Mouse (Mus musculus) heart, postnatal 14 days (tissue): ENCODE measurements at regions not wholly inside any gene's neighbourhood (a gene's known extent, or its start where the extent isn't known, plus 50 kb on each side); places are given as distances from the start of the nearest gene placed in this dataset.

Experiments
- DNase-seq, 2 experiments: peaks; one replicate each; pipeline ENCODE4 v3.0.0; 2021 to 2022
- intact Hi-C: fragments of 180-260 bp; cut with DNase I; formaldehyde crosslinking; loops from one replicate; pipeline ENCODE4 v1.15.1; 2025

DNA sequence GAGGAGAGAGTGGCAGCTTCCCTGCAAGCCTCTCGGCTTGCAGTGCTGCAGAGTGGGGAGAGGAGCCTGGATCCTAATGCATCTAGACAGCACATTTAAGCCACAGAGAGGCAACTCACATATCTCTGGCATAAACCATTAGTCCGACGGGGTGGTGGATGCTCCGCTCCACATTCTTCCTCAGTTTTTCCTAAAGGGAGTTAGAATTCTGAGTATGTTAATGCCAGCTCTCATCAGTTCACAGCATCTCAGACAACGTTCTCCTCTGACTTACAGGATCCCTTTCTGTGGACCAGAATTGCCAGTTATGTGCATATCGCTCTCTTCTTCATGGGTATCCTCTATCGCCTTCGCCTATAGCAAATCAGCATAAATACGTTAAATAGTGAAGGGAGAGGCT, 313.4 kb downstream of the Med10 start:
- DNase-seq, result no peak
- intact Hi-C loops, result no loop called here

DNA sequence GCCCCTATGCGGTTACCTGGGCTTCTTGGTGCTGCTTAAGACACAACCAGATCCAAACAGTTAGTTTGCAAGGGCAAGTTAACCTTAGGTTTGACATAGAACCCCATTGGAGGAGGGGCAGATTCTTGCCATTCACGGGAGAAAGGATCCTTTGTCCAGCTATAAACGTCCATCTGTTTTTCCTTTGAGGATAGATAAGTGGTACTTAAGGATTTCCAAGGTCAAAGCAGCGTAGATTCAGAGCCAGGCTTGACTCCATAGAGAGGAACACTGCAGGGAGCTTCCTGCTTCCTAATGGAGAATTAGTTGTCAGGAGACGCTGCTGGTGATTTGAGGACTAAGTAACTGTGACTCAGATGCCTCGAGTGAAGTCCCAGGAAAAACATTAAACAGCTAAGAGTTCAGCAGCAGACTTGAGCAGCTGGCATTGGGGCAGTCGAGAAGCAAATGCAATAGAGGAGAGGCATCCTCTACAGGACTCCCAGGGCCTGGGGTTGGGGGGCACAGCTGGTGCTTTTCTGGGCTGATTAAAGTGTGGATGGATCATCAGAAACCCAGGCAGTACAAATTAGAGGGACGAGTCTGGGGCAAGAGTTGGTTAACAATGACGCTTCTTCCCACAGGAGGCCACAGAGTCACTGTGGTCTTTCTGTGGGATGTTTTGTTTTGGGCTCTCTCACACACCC, 322.8 kb downstream of the Med10 start:
- DNase-seq, result no peak
- intact Hi-C loops, result no loop called here

DNA sequence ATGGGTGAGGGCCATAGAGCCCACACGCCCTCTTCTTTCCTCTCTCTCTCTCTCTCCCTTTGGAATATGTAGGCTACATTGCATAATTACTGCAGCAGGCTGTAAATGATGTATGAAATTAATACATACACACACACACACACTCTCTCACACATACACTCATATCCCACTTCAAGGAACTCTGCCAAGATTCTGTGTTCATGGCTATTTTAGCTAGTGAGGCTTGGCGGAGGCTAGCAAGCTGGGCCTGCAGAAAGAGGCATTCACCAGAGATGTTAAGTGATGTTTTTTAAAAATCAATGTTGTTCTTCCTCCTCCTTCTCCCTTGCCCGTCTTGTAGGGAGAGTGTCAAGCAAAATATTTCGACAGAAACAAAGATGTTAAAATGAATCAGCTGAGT, 325.1 kb downstream of the Med10 start:
- intact Hi-C loops, result no loop called here
- DNase-seq, result no peak

DNA sequence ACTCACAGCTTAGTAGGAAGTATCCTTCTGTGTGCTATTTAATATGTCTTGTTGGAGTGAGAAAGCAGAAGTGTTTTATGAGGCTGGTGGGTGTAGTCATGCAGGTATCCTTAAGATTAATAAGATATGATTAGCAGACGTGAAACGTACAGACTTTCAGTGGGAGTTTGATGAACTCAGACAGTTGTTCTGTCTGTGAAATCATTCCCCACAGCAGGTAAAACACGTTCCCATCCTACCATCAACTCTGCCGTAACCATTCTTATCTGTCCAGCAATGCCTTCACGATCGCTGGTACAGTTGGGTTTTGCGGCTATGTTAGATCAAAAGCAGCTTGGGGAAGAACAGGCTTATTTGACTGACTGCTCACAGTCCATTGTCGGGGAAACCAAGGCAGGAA, 332.3 kb downstream of the Med10 start:
- intact Hi-C loops, result no loop called here
- DNase-seq, result no peak

DNA sequence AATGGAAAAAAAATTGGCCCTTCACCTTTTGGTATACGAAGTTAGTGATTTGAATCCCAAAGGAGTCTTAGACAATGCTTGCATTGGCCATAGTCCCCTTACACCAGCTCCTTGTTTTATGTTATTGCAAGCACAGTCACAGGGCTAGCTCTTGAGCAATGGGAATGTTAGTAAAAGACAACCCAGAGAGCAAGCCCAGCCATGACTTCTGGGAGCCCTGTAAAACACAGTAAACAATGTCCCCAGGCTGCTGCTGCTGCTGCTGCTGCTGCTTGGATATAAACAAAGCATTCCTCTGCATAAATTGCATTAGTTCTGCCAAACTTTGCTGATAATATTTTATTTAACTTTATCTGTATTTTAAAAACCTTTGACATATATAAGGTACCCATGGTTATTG, 334.0 kb downstream of the Med10 start:
- no peak for DNase-seq
- intact Hi-C loops, result no loop called here

DNA sequence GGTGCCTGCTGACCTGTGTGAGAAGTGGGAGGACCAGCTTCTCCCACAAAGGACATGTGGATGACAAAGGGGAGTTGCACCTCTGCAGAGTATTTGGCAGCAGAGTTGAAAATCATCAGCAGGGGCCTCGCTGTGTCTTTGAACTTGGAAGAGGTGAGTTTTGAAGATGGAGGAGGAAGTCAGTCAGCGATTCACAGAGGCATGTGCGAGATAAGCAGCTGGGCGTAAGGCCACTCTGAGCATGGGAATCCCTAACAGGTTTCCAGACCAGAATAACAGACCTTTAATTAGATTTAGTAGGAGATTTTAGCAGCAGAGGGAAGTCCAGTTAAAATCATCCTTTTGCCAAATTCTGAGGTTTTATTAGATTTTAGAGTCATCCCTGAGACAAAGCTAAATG, 342.3 kb downstream of the Med10 start:
- no peak for DNase-seq
- intact Hi-C loops, result no loop called here

DNA sequence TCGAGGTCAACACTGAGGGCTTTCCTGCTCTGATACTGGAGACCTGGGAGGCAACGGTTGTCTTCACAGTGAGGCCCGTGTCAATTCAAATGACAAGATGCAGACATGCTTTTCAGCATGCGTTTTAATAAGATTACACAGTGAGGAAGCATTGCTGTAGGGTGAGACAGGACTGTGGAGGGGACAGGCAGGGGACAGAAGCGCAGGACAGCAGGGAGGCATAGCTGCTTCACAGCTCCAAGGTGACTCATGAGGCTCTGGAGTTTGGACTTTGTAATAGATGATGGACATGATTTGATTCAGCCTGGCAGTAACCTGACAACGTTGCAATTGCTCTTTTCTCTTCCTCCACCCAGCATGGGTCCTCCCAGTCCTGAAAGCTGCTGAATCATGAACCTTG, 343.3 kb downstream of the Med10 start:
- intact Hi-C loops, result no loop called here
- DNase-seq, result no peak

DNA sequence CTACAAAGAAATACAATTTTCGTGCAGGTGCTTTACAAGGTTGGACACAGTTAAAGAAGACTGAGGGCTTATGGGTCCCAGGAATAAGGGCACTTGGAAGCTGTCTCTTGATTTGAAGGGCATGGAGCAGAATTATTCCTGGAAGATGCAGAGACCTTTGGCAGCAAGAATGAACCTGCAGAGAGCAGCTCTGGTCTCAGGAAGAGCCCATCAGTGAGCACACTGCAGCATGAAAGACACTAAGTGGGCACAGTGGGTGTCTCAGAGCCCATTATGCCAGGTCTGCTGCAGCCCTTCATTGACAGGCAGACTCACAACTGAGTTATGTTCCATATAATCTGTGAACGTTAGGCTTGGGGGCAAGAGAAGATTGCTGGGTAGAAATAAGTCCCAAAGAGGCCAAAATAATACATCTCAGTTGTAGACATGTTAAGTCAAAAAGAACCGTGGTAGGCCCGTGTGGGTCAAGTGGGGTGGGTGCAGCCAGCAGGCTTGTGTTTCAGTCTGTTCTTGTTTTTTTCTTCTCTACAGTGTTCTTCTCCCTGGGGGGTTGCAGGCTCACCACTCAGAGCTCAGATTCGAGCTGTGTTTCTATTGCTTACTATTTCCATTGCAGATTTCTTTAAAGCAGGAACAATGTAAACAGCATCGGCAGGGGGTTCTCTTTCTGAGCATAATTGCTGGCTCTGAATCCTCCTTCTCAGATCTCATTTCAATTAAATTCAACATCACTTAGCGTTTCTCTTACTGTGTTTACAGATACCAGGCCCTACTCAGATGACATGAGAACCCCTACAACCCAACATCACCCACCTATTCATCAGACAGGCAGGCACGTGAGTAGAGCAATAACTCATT, 347.1 kb downstream of the Med10 start:
- intact Hi-C loops, result no loop called here

DNA sequence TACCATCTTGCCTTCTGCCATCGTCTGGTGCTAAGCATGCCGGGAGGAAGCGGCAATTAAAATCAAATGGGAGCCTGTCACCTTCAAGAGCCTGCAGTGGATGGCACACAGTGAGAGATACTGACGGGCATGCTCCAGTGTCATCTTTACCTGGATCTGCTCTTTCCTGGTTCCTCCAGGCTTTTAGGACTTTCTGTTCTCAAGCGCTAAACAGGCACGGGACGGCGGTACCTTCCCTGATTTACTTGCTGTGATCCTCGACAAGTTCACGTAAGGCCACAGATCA, 347.6 kb downstream of the Med10 start:
- no peak for DNase-seq

More for the DNA sequence above, 347.1 kb downstream of the Med10 start:
- no peak for DNase-seq

DNA sequence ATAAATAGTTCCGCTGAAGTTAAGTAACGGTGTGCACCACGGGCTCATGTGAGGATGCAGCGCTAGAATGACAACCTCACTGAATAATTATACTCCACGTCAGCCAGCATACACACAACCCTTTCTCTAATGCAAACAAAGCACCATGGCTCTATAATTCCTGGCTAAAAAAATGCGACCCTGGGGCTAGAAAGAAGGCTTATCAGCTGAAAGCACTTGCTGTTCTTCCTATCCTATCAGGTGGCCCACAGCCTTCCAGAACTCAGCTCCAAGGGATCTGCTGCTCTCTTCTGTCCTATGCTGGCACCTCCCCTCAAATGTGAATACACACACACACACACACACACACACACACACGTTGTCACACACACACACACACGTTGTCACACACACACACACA, 350.9 kb downstream of the Med10 start:
- intact Hi-C loops, result no loop called here
- no peak for DNase-seq

More for the DNA sequence above, 347.6 kb downstream of the Med10 start:
- intact Hi-C loops, result no loop called here

DNA sequence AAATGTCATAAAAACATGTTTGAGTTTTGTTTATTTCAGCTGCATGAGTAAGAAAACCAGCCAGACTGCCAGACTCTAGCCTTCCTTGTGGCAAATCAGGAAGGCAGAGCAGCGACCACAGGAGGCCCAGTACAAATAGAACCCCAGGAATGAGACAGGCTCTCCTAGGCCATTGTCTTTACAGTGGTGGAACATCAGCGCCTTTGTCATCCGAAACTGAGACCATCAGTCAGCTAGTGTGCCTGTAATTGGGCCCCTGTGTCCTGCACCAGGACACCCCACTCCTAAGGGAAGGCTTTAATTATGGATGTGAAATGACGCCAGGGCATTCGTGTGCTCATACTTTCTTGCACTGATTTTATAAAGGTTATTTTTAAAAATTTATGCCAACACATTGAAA, 353.4 kb downstream of the Med10 start:
- intact Hi-C loops, result no loop called here
- DNase-seq, result no peak

DNA sequence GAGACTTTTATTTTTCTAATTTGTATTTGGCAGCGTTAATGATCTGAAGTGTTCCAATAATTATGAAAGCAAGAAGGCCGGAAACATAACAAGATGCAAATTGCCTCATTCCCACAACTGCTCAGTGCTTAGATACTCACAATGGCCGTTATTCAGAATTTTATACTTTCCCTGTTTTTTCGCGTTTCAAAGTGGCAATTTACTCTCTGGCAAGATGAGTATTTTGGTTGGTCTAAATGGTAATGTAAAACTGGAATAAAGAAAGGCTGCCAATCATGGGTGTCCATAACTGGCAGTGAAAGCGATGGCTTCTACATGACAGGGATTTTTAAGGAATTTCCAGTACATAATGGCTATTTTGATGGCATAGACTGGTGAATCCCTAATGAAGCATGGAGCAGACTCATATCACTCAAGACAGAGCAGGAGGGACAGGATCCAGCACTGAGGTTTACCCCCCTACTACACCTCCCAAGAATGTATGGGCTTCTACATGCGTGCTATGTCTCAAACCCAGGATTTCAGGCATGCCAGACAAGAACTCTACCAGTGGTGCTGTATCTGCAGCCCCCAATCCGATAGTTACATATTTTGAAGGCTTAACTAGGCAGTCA, 354.9 kb downstream of the Med10 start:
- DNase-seq, result no peak
- intact Hi-C loops, result no loop called here

DNA sequence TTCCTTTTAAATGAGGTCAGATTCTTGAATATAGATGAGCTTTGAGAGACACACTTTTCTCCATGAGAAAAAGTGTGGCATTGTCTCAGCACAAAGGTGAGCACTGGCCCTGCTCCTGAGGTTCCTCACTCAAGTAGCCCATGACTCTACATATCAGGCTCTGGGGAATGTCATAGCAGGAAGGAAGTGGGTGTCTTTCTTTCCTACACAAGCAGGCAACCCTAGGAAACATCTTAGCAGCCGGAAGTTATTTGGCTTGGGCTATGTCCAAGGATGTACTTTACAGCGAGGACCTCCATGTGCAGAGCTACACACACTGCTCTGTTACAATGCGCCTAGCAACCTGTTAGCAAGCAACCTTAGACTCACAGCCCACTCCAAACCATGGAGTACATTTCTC, 356.9 kb downstream of the Med10 start:
- intact Hi-C loops, result no loop called here
- DNase-seq, result no peak

DNA sequence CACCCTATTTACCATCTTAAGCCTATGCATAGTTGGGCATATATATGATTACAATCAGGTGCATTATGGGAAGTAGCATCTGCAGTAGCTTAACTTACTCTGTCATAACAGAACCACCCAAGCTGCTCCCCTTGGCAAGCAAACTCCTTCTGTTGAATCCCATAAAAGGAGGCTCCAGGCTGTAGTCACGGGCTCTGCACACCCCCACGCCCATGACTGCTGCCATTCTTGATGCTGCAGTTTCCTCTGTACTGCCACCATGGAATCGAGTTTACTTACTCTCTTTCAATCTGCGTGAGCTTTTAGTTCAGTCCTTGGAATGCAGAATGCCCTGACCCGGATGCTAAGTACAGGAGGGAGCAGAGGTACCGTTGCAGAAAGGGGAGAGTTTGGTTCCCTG, 357.4 kb downstream of the Med10 start:
- intact Hi-C loops, result no loop called here
- no peak for DNase-seq

DNA sequence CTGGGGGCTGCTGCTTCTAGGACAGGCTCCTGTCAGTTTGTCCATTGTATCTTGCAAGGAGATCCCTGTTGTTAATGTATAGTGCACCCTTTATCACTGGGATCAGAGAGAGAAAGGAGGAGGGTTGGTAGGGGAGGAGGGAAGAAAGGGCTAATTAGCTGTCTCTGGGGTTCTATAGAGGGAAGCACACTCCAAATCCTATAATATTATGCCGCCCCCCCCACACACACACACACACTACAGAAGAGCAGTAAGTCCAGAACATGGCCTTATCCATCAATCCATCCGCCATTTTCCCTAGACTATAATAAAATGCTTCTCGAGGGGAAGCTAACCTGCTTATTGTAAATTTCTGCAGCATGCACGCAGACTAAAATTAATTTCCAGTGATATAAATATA, 359.9 kb downstream of the Med10 start:
- intact Hi-C loops, result no loop called here
- no peak for DNase-seq

DNA sequence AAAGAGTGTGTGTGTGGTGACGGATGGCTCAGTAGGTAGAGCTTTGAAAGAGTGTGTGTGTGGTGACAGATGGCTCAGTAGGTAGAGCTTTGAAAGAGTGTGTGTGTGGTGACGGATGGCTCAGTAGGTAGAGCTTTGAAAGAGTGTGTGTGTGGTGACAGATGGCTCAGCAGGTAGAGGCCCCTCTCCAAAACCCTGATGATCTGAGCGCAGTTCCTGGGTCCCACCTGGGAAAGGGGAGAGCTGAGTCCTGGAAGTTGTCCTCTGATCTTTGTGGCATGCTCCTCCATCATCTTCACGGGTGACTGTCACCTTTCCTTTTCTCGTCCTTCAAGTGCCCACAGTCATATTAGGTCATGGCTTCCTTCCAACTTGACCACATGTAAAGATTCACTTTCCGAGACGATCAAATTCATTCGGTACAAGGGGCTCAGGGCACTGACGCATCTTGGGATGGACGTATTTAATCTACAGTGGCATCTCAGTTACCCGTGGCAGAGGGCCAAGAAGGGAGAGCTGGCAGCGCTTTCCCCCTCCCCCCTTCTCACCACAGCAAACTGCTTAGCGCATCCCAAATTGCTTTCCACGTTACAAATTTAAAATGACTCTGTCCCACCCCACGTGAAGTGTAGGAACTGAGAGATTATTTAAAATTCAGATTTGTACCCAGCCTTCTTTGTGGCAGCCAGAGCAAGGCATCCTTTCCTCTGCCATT, 363.5 kb downstream of the Med10 start:
- no peak for DNase-seq
- intact Hi-C loops, result no loop called here

DNA sequence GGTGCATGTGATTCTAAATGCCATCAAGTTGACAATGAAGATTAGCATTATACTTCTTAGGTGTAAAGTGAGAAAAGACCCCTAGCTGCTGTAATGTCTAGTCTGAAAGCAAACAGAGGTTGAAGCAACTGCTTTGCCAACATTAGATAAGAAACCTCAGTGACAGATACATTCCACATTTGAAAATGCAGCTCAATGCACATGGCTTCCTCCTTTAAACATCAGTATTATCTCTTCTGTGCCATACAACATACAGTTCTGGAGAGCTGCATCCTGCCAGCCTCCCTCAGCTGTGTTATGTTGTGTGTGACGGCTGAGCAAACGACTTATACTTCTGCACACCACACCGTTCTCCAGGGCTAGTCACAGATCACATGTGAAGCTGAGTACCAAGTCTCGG, 365.6 kb downstream of the Med10 start:
- DNase-seq, result no peak
- intact Hi-C loops, result no loop called here

DNA sequence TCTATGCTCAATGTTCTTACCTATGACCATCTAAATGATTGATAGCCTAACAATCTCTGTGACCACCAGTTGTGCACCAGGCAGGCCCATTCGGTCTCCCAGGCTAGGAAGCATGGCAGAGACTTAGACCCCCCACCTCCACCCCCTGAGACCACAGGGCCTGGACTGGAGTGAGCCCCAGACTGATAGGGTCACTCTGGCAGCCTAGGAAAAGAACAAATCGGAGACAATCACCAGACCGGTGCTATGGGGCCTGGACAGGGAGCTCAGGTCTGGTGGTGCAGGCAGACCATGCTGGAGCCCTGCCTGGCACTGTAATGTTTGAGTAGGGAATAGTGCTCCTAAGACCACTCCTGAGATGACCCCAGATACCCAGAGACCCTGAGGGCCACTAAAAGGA, 366.7 kb downstream of the Med10 start:
- no peak for DNase-seq
- intact Hi-C loops, result no loop called here

DNA sequence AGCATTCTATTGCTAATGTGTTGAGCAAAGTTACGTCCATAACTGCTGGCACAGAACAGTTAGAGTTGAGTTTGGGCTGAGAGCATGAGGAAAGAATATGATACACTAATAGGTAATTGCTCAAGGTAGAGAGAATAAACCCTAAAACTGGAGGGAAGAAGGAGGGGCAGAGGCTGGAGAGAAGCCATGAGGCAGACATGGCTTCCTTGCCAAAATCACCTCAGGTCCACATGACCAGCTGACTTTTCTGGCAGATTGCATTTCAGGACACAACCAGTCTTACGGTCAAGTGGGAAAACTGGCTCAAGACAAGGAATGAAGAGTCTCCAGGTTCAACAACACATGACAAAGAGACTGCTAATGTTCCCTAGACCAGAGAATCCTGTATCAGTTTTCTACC, 374.9 kb downstream of the Med10 start:
- intact Hi-C loops, result no loop called here
- DNase-seq, result no peak

DNA sequence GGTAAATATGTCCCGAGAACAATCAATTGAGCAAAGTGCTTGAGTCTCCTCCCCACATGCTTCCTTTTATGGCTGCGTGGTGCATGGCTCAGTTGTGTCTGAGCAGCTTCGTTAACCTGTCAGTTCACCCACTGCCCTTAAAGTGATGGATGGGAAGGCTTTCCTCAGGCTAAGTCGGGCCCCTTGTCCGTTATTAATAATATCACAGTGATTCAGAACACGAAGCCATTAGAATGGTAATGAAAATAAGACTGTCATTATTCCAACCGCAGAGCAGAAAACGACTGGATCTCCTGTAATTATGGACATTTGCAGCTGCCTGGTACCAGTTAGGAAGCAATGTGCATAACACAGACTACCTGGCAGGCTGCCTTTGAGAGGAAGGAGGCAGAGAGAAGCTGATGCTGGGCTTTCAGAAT, 375.9 kb downstream of the Med10 start:
- DNase-seq, result no peak
- intact Hi-C loops, result no loop called here

DNA sequence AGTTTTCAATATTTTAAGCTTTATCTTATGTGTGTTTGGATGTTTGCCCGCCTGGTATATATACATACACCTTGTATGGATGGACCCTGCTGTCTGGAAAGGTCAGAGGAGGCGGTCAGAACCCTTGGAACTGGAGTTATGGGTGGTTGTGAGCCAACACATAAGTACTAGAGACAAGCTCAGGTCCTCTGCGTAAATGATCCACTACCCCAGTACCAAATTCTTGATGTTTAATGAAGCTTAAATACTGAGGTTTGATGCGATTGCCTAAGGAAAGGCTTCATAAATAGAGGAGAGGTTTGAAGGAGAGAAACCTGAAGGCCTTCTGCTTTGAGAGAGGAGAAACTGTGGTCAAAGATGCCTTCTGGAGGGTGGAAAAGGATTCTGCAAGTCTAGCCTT, 388.8 kb downstream of the Med10 start:
- no peak for DNase-seq
- intact Hi-C loops, result no loop called here
